Mouse (Mus musculus): ENCODE measurements at regions not wholly inside any gene's neighbourhood (a gene's known extent, or its start where the extent isn't known, plus 50 kb on each side); places are given as distances from the start of the nearest gene placed in this dataset.

GRCm38 (mm10) chr5:44416844-44417589 is 190.6 kb upstream of the Tapt1 start:
- no peak for DNase-seq (ENCODE audit: low read depth)

- no peak for DNase-seq (ENCODE audit: low read depth)
These were observed 188.0 kb upstream of the Tapt1 start for GRCm38 (mm10) chr5:44414441-44414840.

DNA sequence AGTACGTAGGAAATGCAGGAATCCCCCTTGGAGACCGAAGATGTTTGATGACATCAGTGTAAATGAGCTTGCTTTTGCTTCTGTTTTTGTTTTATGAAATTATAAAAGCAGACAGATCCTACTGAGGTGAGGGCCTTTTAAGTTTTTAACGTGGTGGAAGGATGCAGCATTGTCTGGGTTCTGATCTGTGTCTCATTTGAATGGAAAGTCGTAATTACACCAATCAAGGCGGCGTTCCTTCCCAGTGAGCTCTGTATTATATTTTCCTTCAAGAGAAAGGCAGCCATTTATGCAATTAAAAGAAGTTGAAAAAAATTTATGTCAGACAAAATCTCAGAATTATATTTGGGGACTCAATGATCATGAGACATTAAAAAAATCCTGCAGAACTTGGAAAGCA is 176.9 kb upstream of the Tapt1 start:
- DNase-seq (ENCODE audit: low read depth), result no peak

GRCm38 (mm10) chr5:44400573-44401332 is 174.3 kb upstream of the Tapt1 start:
- no peak for DNase-seq (ENCODE audit: low read depth)

GRCm38 (mm10) chr5:44387237-44387810 is 160.9 kb upstream of the Tapt1 start:
- DNase-seq (ENCODE audit: low read depth), result no peak

- no peak for DNase-seq (ENCODE audit: low read depth)
These were observed 159.8 kb upstream of the Tapt1 start for GRCm38 (mm10) chr5:44386176-44386575.

DNA sequence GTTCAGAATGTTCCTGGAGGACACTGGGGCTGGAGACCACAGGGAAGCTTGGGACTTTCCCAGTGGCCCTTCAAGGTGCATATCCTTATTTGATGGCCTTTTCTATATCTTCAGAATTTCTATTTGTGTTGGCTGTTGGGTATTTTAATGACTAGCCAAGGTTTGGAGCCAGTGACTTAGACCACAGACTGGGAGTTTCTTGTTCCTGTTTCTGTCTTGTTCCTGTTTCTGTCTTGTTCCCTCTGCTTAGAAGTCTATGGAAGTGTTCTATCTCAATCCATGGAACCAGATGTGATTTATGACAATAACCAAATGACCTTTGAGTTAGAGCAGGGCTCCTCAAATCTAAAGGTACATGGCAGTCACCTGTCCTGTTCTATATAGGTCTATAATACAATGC is 156.6 kb upstream of the Tapt1 start:
- no peak for DNase-seq (ENCODE audit: low read depth)

DNA sequence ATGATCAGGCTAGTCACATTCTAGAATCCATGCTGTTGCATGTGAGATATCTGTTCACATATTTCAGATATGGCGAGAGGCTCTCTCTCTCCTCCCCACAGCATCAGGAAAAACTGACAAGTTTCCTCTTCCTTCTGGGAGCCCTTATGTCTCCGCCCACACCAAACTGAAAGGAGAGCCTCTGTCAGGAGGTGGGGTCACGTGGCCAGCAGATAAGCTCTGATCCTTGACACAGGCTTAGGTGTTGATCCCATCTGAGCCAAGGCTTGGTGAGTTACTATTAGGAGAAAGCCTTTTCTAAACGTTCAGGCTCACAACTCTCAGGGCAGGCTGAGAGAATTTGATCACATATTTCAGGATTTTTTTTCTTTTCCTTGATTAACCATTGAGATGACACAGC is 143.6 kb upstream of the Tapt1 start:
- no peak for DNase-seq (ENCODE audit: low read depth)

GRCm38 (mm10) chr5:44352324-44352723 is 125.9 kb upstream of the Tapt1 start:
- DNase-seq (ENCODE audit: low read depth), result no peak

DNA sequence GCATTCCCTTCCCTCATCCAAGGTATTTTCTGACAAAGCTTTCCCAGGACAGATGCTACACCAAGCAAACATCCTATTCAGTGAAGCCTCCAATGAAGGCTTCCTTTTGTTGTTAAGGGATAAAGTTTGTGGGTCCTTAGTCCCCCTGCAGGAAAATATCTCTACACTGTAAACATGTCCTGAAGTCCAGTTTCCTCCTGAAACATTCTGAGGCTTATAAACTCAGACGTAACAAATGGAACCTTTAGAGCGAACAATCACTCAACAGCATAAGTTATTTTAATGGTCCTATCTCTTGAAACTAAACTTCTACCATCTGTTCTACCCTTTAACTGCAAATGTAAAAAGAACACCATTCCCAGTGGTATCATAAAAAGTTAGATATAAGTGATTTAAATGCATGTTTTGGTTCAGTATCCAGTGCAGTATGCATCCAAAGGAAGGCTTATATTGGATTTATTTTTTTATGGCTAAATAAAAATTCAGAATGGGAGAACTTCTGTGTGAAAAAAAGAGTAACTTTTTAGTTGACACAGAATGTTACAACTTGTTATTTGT is 115.1 kb upstream of the Tapt1 start:
- DNase-seq (ENCODE audit: low read depth), result no peak

DNA sequence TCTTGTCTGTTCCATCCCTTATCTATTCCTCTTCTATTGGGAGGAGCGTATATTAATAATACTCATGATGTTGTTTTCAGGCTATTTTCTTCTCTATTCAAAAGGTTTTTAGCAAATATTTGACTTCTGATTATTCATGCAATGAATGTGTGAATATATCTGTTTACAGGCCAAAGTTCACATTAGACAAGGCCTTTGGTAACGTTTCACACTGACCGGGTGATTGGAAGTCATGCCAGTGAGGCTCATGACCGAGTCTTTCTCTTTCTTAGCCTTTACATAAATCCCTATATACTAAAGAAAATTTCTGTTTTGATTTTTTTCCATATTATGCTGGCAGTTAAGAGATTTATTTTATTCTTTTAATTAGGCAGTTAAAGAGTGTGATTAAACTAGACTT is 112.2 kb upstream of the Tapt1 start:
- DNase-seq (ENCODE audit: low read depth), result no peak

- no peak for DNase-seq (ENCODE audit: low read depth)
These were observed 109.3 kb upstream of the Tapt1 start for GRCm38 (mm10) chr5:44335756-44336155.

- no peak for DNase-seq (ENCODE audit: low read depth)
These were observed 93.2 kb upstream of the Tapt1 start for GRCm38 (mm10) chr5:44319626-44320025.

DNA sequence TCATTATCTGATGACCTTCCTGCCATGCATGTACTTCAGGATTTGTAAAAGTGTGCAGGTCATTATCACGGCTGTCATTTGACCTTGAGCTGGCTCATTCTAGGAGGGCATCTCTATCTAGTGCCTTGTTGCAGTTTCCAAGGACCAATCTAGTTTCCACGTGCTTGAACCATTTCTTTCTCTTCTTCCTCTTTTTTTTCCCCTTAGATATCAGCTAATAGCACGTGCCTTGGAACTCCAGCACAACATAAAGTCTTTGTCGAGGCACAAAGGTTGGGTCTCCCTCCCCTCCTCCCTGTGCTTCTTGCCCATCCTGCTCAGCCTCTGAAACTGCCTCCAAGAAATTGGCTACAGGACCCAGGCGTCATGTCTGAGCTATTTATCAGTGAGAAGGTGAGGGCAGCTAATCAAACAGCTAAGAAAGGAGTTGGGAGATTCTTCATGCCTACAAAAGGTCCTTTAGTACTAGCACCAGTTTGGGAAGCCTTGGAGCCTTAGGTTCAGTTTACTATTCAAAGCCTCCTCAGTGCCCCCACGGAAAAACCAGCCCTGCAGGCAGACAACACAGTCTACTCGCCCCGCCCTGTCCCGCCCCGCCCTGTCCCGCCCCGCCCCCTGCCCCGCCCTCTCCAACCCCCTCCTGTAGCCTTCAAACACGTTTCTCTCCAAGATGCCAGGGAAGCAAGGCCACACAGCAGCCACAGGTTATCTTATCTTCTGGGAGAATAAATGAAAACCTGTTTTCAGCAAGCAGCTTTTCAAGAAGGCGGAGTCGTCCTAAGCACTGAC is 80.5 kb upstream of the Tapt1 start:
- no peak for DNase-seq (ENCODE audit: low read depth)

GRCm38 (mm10) chr5:44303886-44304855 is 77.7 kb upstream of the Tapt1 start:
- DNase-seq (ENCODE audit: low read depth), result peak; percentile 16

DNA sequence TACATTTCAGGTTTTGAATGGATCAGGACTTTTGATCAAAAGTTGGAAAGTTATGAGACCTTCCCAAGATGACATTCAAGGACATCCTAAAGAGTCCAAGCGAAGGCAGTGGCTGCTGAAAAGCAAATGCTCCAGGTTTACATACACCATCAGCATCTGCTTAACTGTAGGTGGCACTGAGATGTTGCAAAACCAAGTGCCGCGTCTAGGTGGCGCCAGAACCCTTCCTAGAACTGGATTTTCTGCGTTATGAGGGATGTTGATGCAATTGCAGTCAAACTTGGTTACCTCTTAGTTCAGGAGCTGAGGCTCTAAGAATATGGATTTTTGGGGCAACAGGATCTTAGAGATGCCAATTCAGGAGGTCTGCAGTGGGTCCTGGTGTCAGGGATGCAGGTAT is 58.0 kb upstream of the Tapt1 start:
- DNase-seq (ENCODE audit: low read depth), result peak; percentile 48
